Mouse (Mus musculus) erythroblast, embryonic 14.5 days (primary cell): ENCODE measurements around the gene Kif2a.

Experiments
- GATA1 ChIP-seq: IDR thresholded peaks from 2 replicates; pipeline ENCODE4 v1.6.1; 2012; ENCODE audit warnings: low read length, inconsistent platforms, mixed read lengths
- TAL1 ChIP-seq: IDR thresholded peaks from 3 replicates; pipeline ENCODE4 v1.6.1; 2012; ENCODE audit warnings: low read length, inconsistent platforms, mixed read lengths

DNA sequence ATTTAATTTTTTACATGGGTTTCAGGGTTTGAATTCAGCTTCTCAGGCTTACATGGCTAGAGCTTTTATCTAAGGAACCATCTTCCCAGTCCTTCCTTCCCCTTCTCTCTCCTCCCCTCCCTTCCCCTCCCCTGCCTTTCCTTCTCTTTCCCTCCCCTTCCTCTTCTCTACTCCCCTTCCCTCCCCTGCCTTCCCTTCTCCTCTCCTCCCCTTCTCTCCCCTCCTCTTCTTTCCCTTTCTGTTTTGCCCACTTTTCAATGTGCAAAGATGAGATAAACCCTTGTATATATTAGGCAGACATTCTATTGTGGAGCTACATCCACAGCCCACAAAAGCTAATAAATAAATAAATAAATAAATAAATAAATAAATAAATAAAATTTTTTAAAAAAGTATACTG lies 9.3 kb upstream of the Kif2a start:
- TF ChIP-seq GATA1 (no peak), TAL1 (no peak)
